Mouse (Mus musculus) adrenal gland, postnatal 14 days (tissue): ENCODE measurements around the gene Akr1b8. TPM values are rescaled to one million over a fixed set of nuclear protein-coding genes. Genes with fewer than 3 reads are reported as not detected.
"Not testable (repeated sequence)": the region's sequence is repeated elsewhere in the genome, so short reads cannot be mapped to it uniquely, and the experiment has no call there.

Experiments
- DNase-seq: peaks from one replicate; pipeline ENCODE4 v3.0.0; 2021; ENCODE audit warnings: mixed read lengths
- total RNA-seq: library from RNA; stranded (reverse); gene quantifications from 2 replicates; pipeline ENCODE4 v1.2.3, GENCODE M21; 2021

Gene Akr1b8
- total RNA-seq, 1 experiment from 2014 or later, result 153 TPM

GRCm38 (mm10) chr6:34350037-34350699, 3.8 kb upstream of the Akr1b8 start:
- DNase-seq, result no peak

GRCm38 (mm10) chr6:34351481-34351880, 2.4 kb upstream of the Akr1b8 start:
- DNase-seq, result not testable (repeated sequence)

- DNase-seq, result no peak
These were observed 1.5 kb upstream of the Akr1b8 start for GRCm38 (mm10) chr6:34352401-34352800.

GRCm38 (mm10) chr6:34354354-34355348, 732 bp downstream of the Akr1b8 start:
- peak; percentile 18 for DNase-seq

GRCm38 (mm10) chr6:34355349-34355747, 1.4 kb downstream of the Akr1b8 start:
- DNase-seq, result peak; percentile 10

- no peak for DNase-seq
These were observed 1.9 kb downstream of the Akr1b8 start for GRCm38 (mm10) chr6:34355841-34356240.

- DNase-seq, result no peak
These were observed 10.6 kb downstream of the Akr1b8 start for GRCm38 (mm10) chr6:34364217-34365136.

GRCm38 (mm10) chr6:34367998-34368397, 14.1 kb downstream of the Akr1b8 start:
- DNase-seq, result no peak

- peak; percentile 38 for DNase-seq
These were observed 16.2 kb downstream of the Akr1b8 start for GRCm38 (mm10) chr6:34370081-34370480.

GRCm38 (mm10) chr6:34371700-34372351, 17.9 kb downstream of the Akr1b8 start:
- peak; percentile 89 for DNase-seq

GRCm38 (mm10) chr6:34373841-34374240, 19.9 kb downstream of the Akr1b8 start:
- no peak for DNase-seq

GRCm38 (mm10) chr6:34375888-34376287, 22.0 kb downstream of the Akr1b8 start:
- not testable (repeated sequence) for DNase-seq

GRCm38 (mm10) chr6:34383401-34383800, 29.5 kb downstream of the Akr1b8 start:
- no peak for DNase-seq

- peak; percentile 93 for DNase-seq
These were observed 30.3 kb downstream of the Akr1b8 start, which contains the start of gene Akr1b10 for GRCm38 (mm10) chr6:34384110-34384661. Akr1b10 (plus strand) TSS chr6:34384218.

- DNase-seq, result peak; percentile 90
These were observed 30.9 kb downstream of the Akr1b8 start for GRCm38 (mm10) chr6:34384701-34385370.

GRCm38 (mm10) chr6:34388420-34389156, 34.7 kb downstream of the Akr1b8 start:
- DNase-seq, result no peak

GRCm38 (mm10) chr6:34395897-34396296, 42.0 kb downstream of the Akr1b8 start:
- DNase-seq, result peak; percentile 64

GRCm38 (mm10) chr6:34398431-34398830, 44.5 kb downstream of the Akr1b8 start:
- peak; percentile 54 for DNase-seq

- no peak for DNase-seq
These were observed 45.8 kb downstream of the Akr1b8 start for GRCm38 (mm10) chr6:34399606-34400220.
